Mouse (Mus musculus) liver, embryonic 15.5 days (tissue): Measurements from ENCODE around the gene Tbx4. TPM values are rescaled to one million over a fixed set of nuclear protein-coding genes. Genes with fewer than 3 reads are reported as not detected.

ENCODE experiments used
- ATAC-seq: fragments of 200-750 bp; cut with Nextera tagmentation; 2 replicates; pipeline ENCODE4 v1.8.0; 2017; ENCODE audit warnings: moderate number of reproducible peaks, mild to moderate bottlenecking, moderate library complexity; ENCODE audit not compliant: insufficient read depth
- H3K27ac ChIP-seq: fragments of 300-500 bp; sonication (generic); replicated peaks from 2 replicates; pipeline ENCODE4 v1.5.1; 2015; ENCODE audit warnings: mild to moderate bottlenecking, inconsistent platforms
- H3K27me3 ChIP-seq: fragments of 300-500 bp; sonication (generic); 2 replicates; pipeline ENCODE4 v1.6.1; 2015; ENCODE audit warnings: mild to moderate bottlenecking, inconsistent platforms
- H3K36me3 ChIP-seq: fragments of 300-500 bp; sonication (generic); replicated peaks from 2 replicates; pipeline ENCODE4 v1.6.1; 2015; ENCODE audit warnings: moderate library complexity, mild to moderate bottlenecking, inconsistent platforms
- H3K4me1 ChIP-seq: fragments of 300-500 bp; sonication (generic); replicated peaks from 2 replicates; pipeline ENCODE4 v1.6.1; 2015; ENCODE audit warnings: inconsistent platforms
- H3K4me2 ChIP-seq: fragments of 300-500 bp; sonication (generic); 2 replicates; pipeline ENCODE4 v1.6.1; 2015; ENCODE audit warnings: moderate library complexity, mild to moderate bottlenecking, inconsistent platforms
- H3K4me3 ChIP-seq: fragments of 300-500 bp; sonication (generic); replicated peaks from 2 replicates; pipeline ENCODE4 v1.5.1; 2015; ENCODE audit warnings: mild to moderate bottlenecking, inconsistent platforms
- H3K9ac ChIP-seq: fragments of 300-500 bp; sonication (generic); 2 replicates; pipeline ENCODE4 v1.6.1; 2015; ENCODE audit warnings: moderate library complexity, mild to moderate bottlenecking, inconsistent platforms
- H3K9me3 ChIP-seq: fragments of 300-500 bp; sonication (generic); replicated peaks from 2 replicates; pipeline ENCODE4 v1.6.1; 2016; ENCODE audit warnings: inconsistent platforms
- WGBS: fragments of 180-500 bp; shearing (Covaris S2); methylation state at CpG from one replicate; pipeline ENCODE4 v1.1.7; 2015; ENCODE audit warnings: mixed read lengths; ENCODE audit not compliant: insufficient replicate concordance; 5-methylcytosine and 5-hydroxymethylcytosine counted together
- polyA plus RNA-seq: library from polyadenylated mRNA; unstranded; fragments of >200 nt; fragmentation: Nextera tagmentation; extraction: Ambion mirVana; gene quantifications from 2 replicates; pipeline ENCODE4 v1.2.1, GENCODE M21; 2015

The Tbx4 gene
- polyA plus RNA-seq, 1 experiment from 2014 or later, result not detected

DNA sequence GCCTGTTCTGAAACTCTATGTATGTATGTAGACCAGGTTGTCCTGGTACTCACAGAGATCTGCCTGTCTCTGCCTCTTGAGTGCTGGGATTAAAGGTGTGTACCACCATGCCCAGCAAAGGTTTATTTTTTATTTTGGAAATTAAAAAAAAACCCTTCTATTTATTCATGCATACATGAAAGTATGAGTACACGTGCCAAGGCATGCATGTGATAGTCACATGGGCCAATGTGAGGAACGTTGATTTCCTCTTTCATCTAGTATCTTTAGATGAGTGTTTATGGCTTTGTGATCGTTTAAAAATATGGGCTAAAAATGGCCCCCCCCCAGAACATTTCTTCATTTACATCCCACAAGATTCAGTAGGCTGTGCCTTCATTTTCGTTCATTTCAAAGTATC is 66.3 kb downstream of the Tbx4 start:
- Histone ChIP-seq H3K4me2 (no peak overlapping the region), H3K27ac (no peak overlapping the region), H3K4me3 (no peak overlapping the region), H3K27me3 (no peaks in the 10 kb centered on the region), H3K4me1 (no peaks in the 10 kb centered on the region; the same call in 1 of the 2 replicates), H3K9me3 (no peaks in the 10 kb centered on the region), H3K9ac (no peak overlapping the region), H3K36me3 (no peaks in the 10 kb centered on the region)
- no peak for ATAC-seq
- 63% methylated on average over 4 of the region's 4 CpGs for WGBS

- no peak overlapping the region for H3K4me3 ChIP-seq
- H3K27ac ChIP-seq, result no peak overlapping the region
- no peaks in the 10 kb centered on the region; the same call in 1 of the 2 replicates for H3K4me1 ChIP-seq
- 68% methylated on average over 12 of the region's 12 CpGs for WGBS
- no peak overlapping the region for H3K4me2 ChIP-seq
- no peaks in the 10 kb centered on the region for H3K27me3 ChIP-seq
- no peak overlapping the region for H3K9ac ChIP-seq
- no peaks in the 10 kb centered on the region for H3K9me3 ChIP-seq
- ATAC-seq, result no peak
- H3K36me3 ChIP-seq, result no peaks in the 10 kb centered on the region
Observed at GRCm38 (mm10) chr11:85955611-85956010, 69.4 kb downstream of the Tbx4 start.

GRCm38 (mm10) chr11:85956422-85956821 is 70.2 kb downstream of the Tbx4 start:
- 32% methylated on average over 10 of the region's 10 CpGs for WGBS
- no peaks in the 10 kb centered on the region for H3K27me3 ChIP-seq
- H3K4me1 ChIP-seq, result no peaks in the 10 kb centered on the region; the same call in 1 of the 2 replicates
- no peaks in the 10 kb centered on the region for H3K9me3 ChIP-seq
- no peak for ATAC-seq
- H3K9ac ChIP-seq, result no peak overlapping the region
- H3K27ac ChIP-seq, result no peak overlapping the region
- no peaks in the 10 kb centered on the region for H3K36me3 ChIP-seq
- H3K4me3 ChIP-seq, result no peak overlapping the region
- H3K4me2 ChIP-seq, result no peak overlapping the region

GRCm38 (mm10) chr11:85956950-85957778 is 70.9 kb downstream of the Tbx4 start:
- Histone ChIP-seq H3K36me3 (no peaks in the 10 kb centered on the region), H3K27ac (no peak overlapping the region), H3K4me1 (no peaks in the 10 kb centered on the region; the same call in 1 of the 2 replicates), H3K9me3 (no peaks in the 10 kb centered on the region), H3K4me3 (no peak overlapping the region), H3K9ac (no peak overlapping the region), H3K4me2 (no peak overlapping the region), H3K27me3 (no peaks in the 10 kb centered on the region)
- WGBS, result 70% methylated on average over 6 of the region's 6 CpGs
- ATAC-seq, result no peak

DNA sequence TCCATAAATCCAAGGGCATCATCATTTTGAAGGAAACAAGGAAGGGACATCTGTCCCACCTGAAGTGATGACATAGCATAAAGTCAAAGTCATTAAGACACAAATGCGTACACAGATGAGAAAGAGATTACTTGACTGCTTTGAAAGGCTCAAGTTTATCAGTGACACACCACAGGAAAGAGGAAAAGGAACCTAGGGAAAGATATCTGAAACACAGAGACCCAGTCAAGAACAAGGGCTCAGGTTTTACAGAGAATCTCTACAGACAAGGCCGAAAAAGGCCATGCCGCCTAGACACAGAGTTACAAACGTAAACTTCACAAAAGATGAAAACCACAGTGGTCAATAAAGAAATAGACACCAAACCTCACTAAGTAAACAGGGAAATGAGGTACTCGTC is 73.6 kb downstream of the Tbx4 start:
- H3K4me1 ChIP-seq, result no peaks in the 10 kb centered on the region; the same call in 1 of the 2 replicates
- H3K36me3 ChIP-seq, result no peaks in the 10 kb centered on the region
- no peaks in the 10 kb centered on the region for H3K27me3 ChIP-seq
- no peak overlapping the region for H3K4me2 ChIP-seq
- no peak overlapping the region for H3K4me3 ChIP-seq
- WGBS, result 34% methylated on average over 5 of the region's 5 CpGs
- H3K9ac ChIP-seq, result no peak overlapping the region
- no peaks in the 10 kb centered on the region for H3K9me3 ChIP-seq
- H3K27ac ChIP-seq, result no peak overlapping the region
- no peak for ATAC-seq

DNA sequence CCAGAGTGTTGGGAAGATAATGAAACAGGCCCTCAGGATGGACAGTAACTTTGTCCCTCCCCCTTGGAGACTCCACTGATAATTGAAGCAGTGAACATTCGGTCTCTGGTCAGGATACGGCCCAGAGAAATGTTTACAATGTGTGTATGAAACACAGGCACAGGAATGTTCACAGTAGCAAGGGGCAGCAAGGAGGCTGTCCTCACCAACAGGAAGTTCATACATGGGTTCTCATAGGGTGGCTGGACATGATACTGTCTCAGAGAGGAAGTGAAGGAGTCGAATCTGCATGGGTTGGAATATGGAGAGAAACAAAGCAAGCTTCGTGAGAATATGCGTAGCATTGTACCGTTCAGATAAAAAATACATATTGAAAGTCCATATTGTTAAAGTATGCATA is 74.1 kb downstream of the Tbx4 start:
- Histone ChIP-seq H3K9ac (no peak overlapping the region), H3K4me2 (no peak overlapping the region), H3K27ac (no peak overlapping the region), H3K4me1 (no peaks in the 10 kb centered on the region; the same call in 1 of the 2 replicates), H3K27me3 (no peaks in the 10 kb centered on the region), H3K4me3 (no peak overlapping the region), H3K9me3 (no peaks in the 10 kb centered on the region), H3K36me3 (no peaks in the 10 kb centered on the region)
- WGBS, result 25% methylated on average over 6 of the region's 6 CpGs
- no peak for ATAC-seq

DNA sequence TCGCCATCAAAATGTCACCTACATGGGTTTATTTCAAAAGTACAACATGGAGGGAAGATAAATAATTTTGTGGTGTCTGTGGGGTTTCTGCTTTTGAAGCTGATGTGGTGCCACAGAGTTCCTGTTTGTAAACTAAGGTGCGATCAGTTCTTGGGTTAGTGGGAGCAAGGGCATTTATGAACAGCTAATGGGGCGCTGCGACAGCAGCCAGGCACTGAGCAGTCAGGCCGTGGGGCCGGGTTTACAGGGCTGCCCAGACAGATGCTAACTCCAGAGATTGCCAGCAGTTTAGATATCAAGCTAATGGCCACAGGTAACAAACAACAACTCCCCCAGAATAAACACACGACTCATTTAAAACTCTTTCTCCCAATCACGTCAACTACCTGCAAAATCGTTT is 75.3 kb downstream of the Tbx4 start:
- 52% methylated on average over 9 of the region's 9 CpGs for WGBS
- Histone ChIP-seq H3K27me3 (no peaks in the 10 kb centered on the region), H3K9me3 (no peaks in the 10 kb centered on the region), H3K27ac (no peak overlapping the region), H3K9ac (no peak overlapping the region), H3K4me2 (no peak overlapping the region), H3K36me3 (no peaks in the 10 kb centered on the region), H3K4me1 (no peaks in the 10 kb centered on the region), H3K4me3 (no peak overlapping the region)
- ATAC-seq, result no peak

Other genes with a start within 250 kb of the Tbx4 start
- 0.45 and 0.56 TPM in 2 replicates for gene Tbx2, start 53.9 kb upstream of the Tbx4 start, polyA plus RNA-seq
- gene Gm11444, start 36.1 kb upstream of the Tbx4 start, polyA plus RNA-seq, result not detected in 2 replicates